Mouse (Mus musculus): ENCODE measurements around the gene Fam189b. TPM values are rescaled to one million over a fixed set of nuclear protein-coding genes. Genes with fewer than 3 reads are reported as not detected.
A peak's percentile ranks its signal among the peaks of the same experiment; 100 is the strongest.
"Not testable (repeated sequence)": the region's sequence is repeated elsewhere in the genome, so short reads cannot be mapped to it uniquely, and the experiment has no call there.

Gene Fam189b
- polyA plus RNA-seq, 1 experiment from 2014 or later: 29.9 TPM

- no peaks in the 10 kb centered on the region for H3K9me3 ChIP-seq
- no peaks in the 10 kb centered on the region for H3K36me3 ChIP-seq
- WGBS: 20% methylated on average over 7 of the region's 7 CpGs
- peak overlapping the region; percentile 31 for H3K27ac ChIP-seq
- H3K4me2 ChIP-seq: peak overlapping the region; percentile 89
- H3K9ac ChIP-seq: peak overlapping the region; percentile 91
- peaks cover 34% of the 10 kb centered on the region for H3K4me1 ChIP-seq (replicated peaks)
- H3K4me3 ChIP-seq: peak overlapping the region; percentile 82
- no peak for ATAC-seq (ENCODE audit: low FRiP score)
- H3K27me3 ChIP-seq: no peaks in the 10 kb centered on the region
Observed at GRCm38 (mm10) chr3:89158651-89159050, 24.3 kb upstream of the Fam189b start.

GRCm38 (mm10) chr3:89159211-89159610 lies 23.7 kb upstream of the Fam189b start:
- Histone ChIP-seq H3K36me3 (no peaks in the 10 kb centered on the region), H3K27me3 (no peaks in the 10 kb centered on the region), H3K27ac (peak overlapping the region; percentile 60), H3K9ac (peak overlapping the region; percentile 91), H3K4me1 (replicated peaks) (peaks cover 39% of the 10 kb centered on the region), H3K9me3 (no peaks in the 10 kb centered on the region), H3K4me3 (peak overlapping the region; percentile 82), H3K4me2 (peak overlapping the region; percentile 89)
- WGBS: 2% methylated on average over 13 of the region's 13 CpGs
- ATAC-seq (ENCODE audit: low FRiP score): no peak

- WGBS: under 1% methylated on average over 64 of the region's 66 CpGs
- H3K4me3 ChIP-seq: peak within 1 kb of the TSS; percentile 82
- peak within 1 kb of the TSS; percentile 91 for H3K9ac ChIP-seq
- H3K27me3 ChIP-seq: no peaks in the 10 kb centered on the region
- peak; percentile 82 for ATAC-seq (ENCODE audit: low FRiP score)
- H3K36me3 ChIP-seq: no peaks in the 10 kb centered on the region
- H3K4me1 ChIP-seq (replicated peaks): peaks cover 41% of the 10 kb centered on the region
- peak within 1 kb of the TSS; percentile 75 for H3K27ac ChIP-seq
- peak within 1 kb of the TSS; percentile 89 for H3K4me2 ChIP-seq
- H3K9me3 ChIP-seq: no peaks in the 10 kb centered on the region
Observed at GRCm38 (mm10) chr3:89159616-89160344, 23.2 kb upstream of the Fam189b start, which contains the start of gene Hcn3. Gene Hcn3 (minus strand): TSS chr3:89160196.

- H3K9me3 ChIP-seq; H3K9ac ChIP-seq; H3K36me3 ChIP-seq; H3K27me3 ChIP-seq; H3K27ac ChIP-seq; ATAC-seq (ENCODE audit: low FRiP score); H3K4me3 ChIP-seq; H3K4me2 ChIP-seq: not testable (repeated sequence)
- H3K4me1 ChIP-seq (replicated peaks): peaks cover 52% of the 10 kb centered on the region
Observed at GRCm38 (mm10) chr3:89161207-89161606, 21.7 kb upstream of the Fam189b start.

- Histone ChIP-seq H3K4me2 (no peak overlapping the region), H3K9ac (no peak overlapping the region), H3K4me1 (replicated peaks) (peaks cover 57% of the 10 kb centered on the region), H3K27me3 (no peaks in the 10 kb centered on the region), H3K4me3 (no peak overlapping the region), H3K27ac (no peak overlapping the region), H3K36me3 (peaks cover under 1% of the 10 kb centered on the region; the same call in 1 of the 2 replicates), H3K9me3 (no peaks in the 10 kb centered on the region)
- no peak for ATAC-seq (ENCODE audit: low FRiP score)
- 80% methylated on average over 4 of the region's 4 CpGs for WGBS
Observed at GRCm38 (mm10) chr3:89161786-89162185, 21.2 kb upstream of the Fam189b start.

GRCm38 (mm10) chr3:89163123-89163522 lies 19.8 kb upstream of the Fam189b start:
- ATAC-seq (ENCODE audit: low FRiP score): no peak

GRCm38 (mm10) chr3:89163643-89164245 lies 19.2 kb upstream of the Fam189b start:
- WGBS: 80% methylated on average over 5 of the region's 5 CpGs

More at GRCm38 (mm10) chr3:89163123-89163522, 19.8 kb upstream of the Fam189b start:
- H3K4me2 ChIP-seq: no peak overlapping the region
- peaks cover 11% of the 10 kb centered on the region for H3K36me3 ChIP-seq
- 79% methylated on average over 1 of the region's 1 CpGs for WGBS
- no peak overlapping the region for H3K27ac ChIP-seq
- no peak overlapping the region for H3K9ac ChIP-seq
- H3K9me3 ChIP-seq: no peaks in the 10 kb centered on the region
- peaks cover 50% of the 10 kb centered on the region for H3K4me1 ChIP-seq (replicated peaks)
- H3K4me3 ChIP-seq: no peak overlapping the region
- no peaks in the 10 kb centered on the region for H3K27me3 ChIP-seq

GRCm38 (mm10) chr3:89164506-89165267 lies 18.3 kb upstream of the Fam189b start, which contains the start of gene Clk2:
Gene Clk2 (plus strand): TSS chr3:89164795.
- peak within 1 kb of the TSS; percentile 96 for H3K9ac ChIP-seq
- peak; percentile 95 for ATAC-seq (ENCODE audit: low FRiP score)
- no peaks in the 10 kb centered on the region for H3K9me3 ChIP-seq
- peak within 1 kb of the TSS; percentile 83 for H3K4me3 ChIP-seq
- peaks cover 35% of the 10 kb centered on the region for H3K4me1 ChIP-seq (replicated peaks)
- H3K27ac ChIP-seq: peak within 1 kb of the TSS; percentile 95
- H3K4me2 ChIP-seq: peak within 1 kb of the TSS; percentile 66
- WGBS: under 1% methylated on average over 73 of the region's 79 CpGs
- no peaks in the 10 kb centered on the region for H3K27me3 ChIP-seq
- peaks cover 26% of the 10 kb centered on the region for H3K36me3 ChIP-seq

More at GRCm38 (mm10) chr3:89163643-89164245, 19.2 kb upstream of the Fam189b start:
- Histone ChIP-seq H3K9me3 (no peaks in the 10 kb centered on the region), H3K36me3 (peaks cover 17% of the 10 kb centered on the region), H3K27ac (peak overlapping the region; percentile 95), H3K4me3 (peak overlapping the region; percentile 83), H3K27me3 (no peaks in the 10 kb centered on the region), H3K4me1 (replicated peaks) (peaks cover 44% of the 10 kb centered on the region), H3K4me2 (peak overlapping the region; percentile 66), H3K9ac (peak overlapping the region; percentile 96)
- ATAC-seq (ENCODE audit: low FRiP score): no peak

- peaks cover 28% of the 10 kb centered on the region for H3K4me1 ChIP-seq (replicated peaks)
- H3K4me3 ChIP-seq: peak overlapping the region; percentile 83
- peak overlapping the region; percentile 96 for H3K9ac ChIP-seq
- H3K36me3 ChIP-seq: peaks cover 33% of the 10 kb centered on the region
- no peaks in the 10 kb centered on the region for H3K27me3 ChIP-seq
- H3K9me3 ChIP-seq: no peaks in the 10 kb centered on the region
- H3K4me2 ChIP-seq: peak overlapping the region; percentile 66
- peak overlapping the region; percentile 95 for H3K27ac ChIP-seq
- no peak; the same call in 1 of the 2 replicates for ATAC-seq (ENCODE audit: low FRiP score)
- 30% methylated on average over 12 of the region's 12 CpGs for WGBS
Observed at GRCm38 (mm10) chr3:89165268-89165870, 17.6 kb upstream of the Fam189b start.

GRCm38 (mm10) chr3:89166945-89167344 lies 16.0 kb upstream of the Fam189b start:
- Histone ChIP-seq H3K9ac (0 out of 2 replicates have a peak overlapping the region, but pooled peaks have one; percentile 96), H3K9me3 (no peaks in the 10 kb centered on the region), H3K4me2 (no peak overlapping the region), H3K27me3 (no peaks in the 10 kb centered on the region), H3K36me3 (peaks cover 47% of the 10 kb centered on the region), H3K4me3 (no peak overlapping the region), H3K27ac (no peak overlapping the region), H3K4me1 (replicated peaks) (peaks cover 27% of the 10 kb centered on the region)
- ATAC-seq (ENCODE audit: low FRiP score): no peak
- 95% methylated on average over 19 of the region's 19 CpGs for WGBS

- Histone ChIP-seq H3K9ac (0 out of 2 replicates have a peak overlapping the region, but pooled peaks have one; percentile 8), H3K36me3 (peaks cover 75% of the 10 kb centered on the region), H3K27ac (no peak overlapping the region), H3K27me3 (no peaks in the 10 kb centered on the region), H3K4me2 (no peak overlapping the region), H3K4me3 (no peak overlapping the region), H3K4me1 (replicated peaks) (peaks cover 18% of the 10 kb centered on the region), H3K9me3 (no peaks in the 10 kb centered on the region)
- WGBS: 94% methylated on average over 11 of the region's 11 CpGs
- no peak for ATAC-seq (ENCODE audit: low FRiP score)
Observed at GRCm38 (mm10) chr3:89174844-89175243, 8.1 kb upstream of the Fam189b start.

All from hindbrain, embryonic 13.5 days (tissue).